Mouse (Mus musculus) megakaryocyte, embryonic 14.5 days (primary cell): ENCODE measurements around the gene Ap4s1.

Experiments used
- FLI1 ChIP-seq: IDR thresholded peaks from 2 replicates; pipeline ENCODE4 v1.6.1; 2012; ENCODE audit warnings: low read length, inconsistent platforms, mixed read lengths
- GATA1 ChIP-seq: IDR thresholded peaks from 3 replicates; pipeline ENCODE4 v1.6.1; 2012; ENCODE audit warnings: mixed read lengths, low read length, inconsistent platforms, borderline replicate concordance

GRCm38 (mm10) chr12:51641871-51642270 is 49.0 kb upstream of the Ap4s1 start:
- TF ChIP-seq GATA1: no peak
- no peak for TF ChIP-seq FLI1
